Mouse (Mus musculus): ENCODE data around the gene Mrpl20. TPM values are rescaled to one million over a fixed set of nuclear protein-coding genes. Genes with fewer than 3 reads are reported as not detected.

The Mrpl20 gene
- polyA plus RNA-seq, 1 experiment from 2014 or later: 226 TPM

GRCm38 (mm10) chr4:155770626-155771025 lies 32.1 kb upstream of the Mrpl20 start:
- peak overlapping the region; percentile 65 for H3K4me2 ChIP-seq (replicated peaks; ENCODE audit: low read depth, low read length)
- H3K36me3 ChIP-seq (ENCODE audit: control insufficient read depth, insufficient read depth, low read length): no peaks in the 10 kb centered on the region
- 45% methylated on average over 24 of the region's 24 CpGs for WGBS
- no peak overlapping the region for H3K27ac ChIP-seq (ENCODE audit: low read depth, low read length)
- no peak; the same call in 1 of the 2 replicates for ATAC-seq (ENCODE audit: low FRiP score, low TSS enrichment)
- peaks cover 12% of the 10 kb centered on the region; the same call in 1 of the 2 replicates for H3K4me1 ChIP-seq (ENCODE audit: control insufficient read depth, insufficient read depth, low read length)
- H3K27me3 ChIP-seq (ENCODE audit: control insufficient read depth, insufficient read depth, low read length): peaks cover 8% of the 10 kb centered on the region; the same call in 1 of the 2 replicates
- H3K9ac ChIP-seq (ENCODE audit: low read depth, low read length): peak overlapping the region; percentile 80; the same call in 1 of the 2 replicates
- H3K9me3 ChIP-seq (ENCODE audit: control insufficient read depth, low read length): no peaks in the 10 kb centered on the region
- H3K4me3 ChIP-seq (ENCODE audit: low read length): peak overlapping the region; percentile 48

- ATAC-seq (ENCODE audit: low FRiP score, low TSS enrichment): no peak
- Histone ChIP-seq H3K9ac (ENCODE audit: low read depth, low read length) (no peak overlapping the region), H3K4me3 (ENCODE audit: low read length) (no peak overlapping the region), H3K27ac (ENCODE audit: low read depth, low read length) (no peak overlapping the region), H3K4me2 (replicated peaks; ENCODE audit: low read depth, low read length) (no peak overlapping the region), H3K27me3 (ENCODE audit: control insufficient read depth, insufficient read depth, low read length) (peaks cover 8% of the 10 kb centered on the region; the same call in 1 of the 2 replicates), H3K36me3 (ENCODE audit: control insufficient read depth, insufficient read depth, low read length) (no peaks in the 10 kb centered on the region), H3K4me1 (ENCODE audit: control insufficient read depth, insufficient read depth, low read length) (peaks cover 13% of the 10 kb centered on the region; the same call in 1 of the 2 replicates), H3K9me3 (ENCODE audit: control insufficient read depth, low read length) (no peaks in the 10 kb centered on the region)
- 76% methylated on average over 2 of the region's 2 CpGs for WGBS
These were observed 31.0 kb upstream of the Mrpl20 start for GRCm38 (mm10) chr4:155771706-155772105.

- WGBS: 90% methylated on average over 13 of the region's 13 CpGs
- H3K4me3 ChIP-seq (ENCODE audit: low read length): no peak overlapping the region
- ATAC-seq (ENCODE audit: low FRiP score, low TSS enrichment): no peak
- H3K27ac ChIP-seq (ENCODE audit: low read depth, low read length): no peak overlapping the region
- H3K4me2 ChIP-seq (replicated peaks; ENCODE audit: low read depth, low read length): no peak overlapping the region
- H3K9ac ChIP-seq (ENCODE audit: low read depth, low read length): no peak overlapping the region
- no peaks in the 10 kb centered on the region for H3K9me3 ChIP-seq (ENCODE audit: control insufficient read depth, low read length)
- H3K27me3 ChIP-seq (ENCODE audit: control insufficient read depth, insufficient read depth, low read length): peaks cover 8% of the 10 kb centered on the region; the same call in 1 of the 2 replicates
- H3K4me1 ChIP-seq (ENCODE audit: control insufficient read depth, insufficient read depth, low read length): peaks cover 16% of the 10 kb centered on the region; the same call in 1 of the 2 replicates
- H3K36me3 ChIP-seq (ENCODE audit: control insufficient read depth, insufficient read depth, low read length): no peaks in the 10 kb centered on the region
These were observed 29.9 kb upstream of the Mrpl20 start for GRCm38 (mm10) chr4:155772786-155773185.

GRCm38 (mm10) chr4:155773335-155774078 lies 29.2 kb upstream of the Mrpl20 start:
- Histone ChIP-seq H3K4me3 (ENCODE audit: low read length) (peak overlapping the region; percentile 37), H3K4me1 (ENCODE audit: control insufficient read depth, insufficient read depth, low read length) (peaks cover 16% of the 10 kb centered on the region; the same call in 1 of the 2 replicates), H3K27ac (ENCODE audit: low read depth, low read length) (no peak overlapping the region)

GRCm38 (mm10) chr4:155774280-155774754 lies 28.4 kb upstream of the Mrpl20 start, which contains the start of gene Vwa1:
Vwa1 (minus strand) TSS chr4:155774698.
- H3K4me2 ChIP-seq (replicated peaks; ENCODE audit: low read depth, low read length): peak within 1 kb of the TSS; percentile 80
- 1% methylated on average over 35 of the region's 35 CpGs for WGBS
- no peaks in the 10 kb centered on the region for H3K9me3 ChIP-seq (ENCODE audit: control insufficient read depth, low read length)
- peak within 1 kb of the TSS; percentile 45 for H3K9ac ChIP-seq (ENCODE audit: low read depth, low read length)
- H3K27me3 ChIP-seq (ENCODE audit: control insufficient read depth, insufficient read depth, low read length): peaks cover 8% of the 10 kb centered on the region; the same call in 1 of the 2 replicates
- peak; percentile 78 for ATAC-seq (ENCODE audit: low FRiP score, low TSS enrichment)
- peak within 1 kb of the TSS; percentile 37 for H3K4me3 ChIP-seq (ENCODE audit: low read length)
- peaks cover 16% of the 10 kb centered on the region; the same call in 1 of the 2 replicates for H3K4me1 ChIP-seq (ENCODE audit: control insufficient read depth, insufficient read depth, low read length)
- no peaks in the 10 kb centered on the region for H3K36me3 ChIP-seq (ENCODE audit: control insufficient read depth, insufficient read depth, low read length)
- H3K27ac ChIP-seq (ENCODE audit: low read depth, low read length): no peak within 1 kb of the TSS

More at GRCm38 (mm10) chr4:155773335-155774078, 29.2 kb upstream of the Mrpl20 start:
- ATAC-seq (ENCODE audit: low FRiP score, low TSS enrichment): no peak
- WGBS: 36% methylated on average over 5 of the region's 5 CpGs
- Histone ChIP-seq H3K36me3 (ENCODE audit: control insufficient read depth, insufficient read depth, low read length) (no peaks in the 10 kb centered on the region), H3K4me2 (replicated peaks; ENCODE audit: low read depth, low read length) (peak overlapping the region; percentile 80), H3K9me3 (ENCODE audit: control insufficient read depth, low read length) (no peaks in the 10 kb centered on the region), H3K27me3 (ENCODE audit: control insufficient read depth, insufficient read depth, low read length) (peaks cover 8% of the 10 kb centered on the region; the same call in 1 of the 2 replicates), H3K9ac (ENCODE audit: low read depth, low read length) (peak overlapping the region; percentile 45; the same call in 1 of the 2 replicates)

GRCm38 (mm10) chr4:155774971-155775740 lies 27.5 kb upstream of the Mrpl20 start:
- Histone ChIP-seq H3K27ac (ENCODE audit: low read depth, low read length) (no peak overlapping the region), H3K4me2 (replicated peaks; ENCODE audit: low read depth, low read length) (peak overlapping the region; percentile 80), H3K9me3 (ENCODE audit: control insufficient read depth, low read length) (no peaks in the 10 kb centered on the region), H3K4me3 (ENCODE audit: low read length) (peak overlapping the region; percentile 37), H3K27me3 (ENCODE audit: control insufficient read depth, insufficient read depth, low read length) (peaks cover 8% of the 10 kb centered on the region; the same call in 1 of the 2 replicates), H3K9ac (ENCODE audit: low read depth, low read length) (0 out of 2 replicates have a peak overlapping the region, but pooled peaks have one; percentile 45), H3K36me3 (ENCODE audit: control insufficient read depth, insufficient read depth, low read length) (no peaks in the 10 kb centered on the region), H3K4me1 (ENCODE audit: control insufficient read depth, insufficient read depth, low read length) (0 out of 2 replicates have a peak, but pooled peaks cover 16% of the 10 kb centered on the region)
- 59% methylated on average over 9 of the region's 9 CpGs for WGBS
- ATAC-seq (ENCODE audit: low FRiP score, low TSS enrichment): no peak

- WGBS: 84% methylated on average over 3 of the region's 3 CpGs
These were observed 26.8 kb upstream of the Mrpl20 start for GRCm38 (mm10) chr4:155775855-155776254.

GRCm38 (mm10) chr4:155776704-155777335 lies 25.9 kb upstream of the Mrpl20 start:
- Histone ChIP-seq H3K4me2 (replicated peaks; ENCODE audit: low read depth, low read length) (no peak overlapping the region), H3K9me3 (ENCODE audit: control insufficient read depth, low read length) (no peaks in the 10 kb centered on the region), H3K27me3 (ENCODE audit: control insufficient read depth, insufficient read depth, low read length) (peaks cover 8% of the 10 kb centered on the region; the same call in 1 of the 2 replicates), H3K36me3 (ENCODE audit: control insufficient read depth, insufficient read depth, low read length) (no peaks in the 10 kb centered on the region), H3K4me3 (ENCODE audit: low read length) (no peak overlapping the region), H3K9ac (ENCODE audit: low read depth, low read length) (no peak overlapping the region), H3K27ac (ENCODE audit: low read depth, low read length) (no peak overlapping the region), H3K4me1 (ENCODE audit: control insufficient read depth, insufficient read depth, low read length) (peaks cover 18% of the 10 kb centered on the region; the same call in 1 of the 2 replicates)
- no peak for ATAC-seq (ENCODE audit: low FRiP score, low TSS enrichment)
- 54% methylated on average over 2 of the region's 2 CpGs for WGBS

More at GRCm38 (mm10) chr4:155775855-155776254, 26.8 kb upstream of the Mrpl20 start:
- Histone ChIP-seq H3K9ac (ENCODE audit: low read depth, low read length) (no peak overlapping the region), H3K4me3 (ENCODE audit: low read length) (no peak overlapping the region), H3K27ac (ENCODE audit: low read depth, low read length) (no peak overlapping the region), H3K27me3 (ENCODE audit: control insufficient read depth, insufficient read depth, low read length) (peaks cover 8% of the 10 kb centered on the region; the same call in 1 of the 2 replicates), H3K36me3 (ENCODE audit: control insufficient read depth, insufficient read depth, low read length) (no peaks in the 10 kb centered on the region), H3K4me1 (ENCODE audit: control insufficient read depth, insufficient read depth, low read length) (peaks cover 14% of the 10 kb centered on the region; the same call in 1 of the 2 replicates), H3K9me3 (ENCODE audit: control insufficient read depth, low read length) (no peaks in the 10 kb centered on the region), H3K4me2 (replicated peaks; ENCODE audit: low read depth, low read length) (no peak overlapping the region)
- ATAC-seq (ENCODE audit: low FRiP score, low TSS enrichment): no peak

Measured in kidney, embryonic 14.5 days (tissue).